Mouse (Mus musculus): ENCODE measurements around the gene Carmil2.

Gene Carmil2

GRCm38 (mm10) chr8:105685796-105686308 is at the start of gene Carmil2:
Gene Carmil2, plus strand, starts transcription at chr8:105686274.
- no peak for DNase-seq (ENCODE audit: low spot score in 2 of 2)

GRCm38 (mm10) chr8:105636963-105637510 is 49.0 kb upstream of the Carmil2 start, which contains the start of gene Agrp:
Gene Agrp, minus strand, starts transcription at chr8:105637393.
- DNase-seq (ENCODE audit: low spot score in 2 of 2), result peak in 1 of 2 experiments; percentile 45

GRCm38 (mm10) chr8:105637601-105638041 is 48.5 kb upstream of the Carmil2 start:
- no peak for DNase-seq (ENCODE audit: low spot score in 2 of 2)

- no peak for DNase-seq (ENCODE audit: low spot score in 2 of 2)
Measured at GRCm38 (mm10) chr8:105638510-105638909, 47.6 kb upstream of the Carmil2 start.

- DNase-seq (ENCODE audit: low spot score in 2 of 2), result no peak
Measured at GRCm38 (mm10) chr8:105639835-105640234, 46.2 kb upstream of the Carmil2 start.

- DNase-seq (ENCODE audit: low spot score in 2 of 2), result no peak
Measured at GRCm38 (mm10) chr8:105640511-105640910, 45.6 kb upstream of the Carmil2 start.

- no peak for DNase-seq (ENCODE audit: low spot score in 2 of 2)
Measured at GRCm38 (mm10) chr8:105645205-105645604, 40.9 kb upstream of the Carmil2 start.

- no peak for DNase-seq (ENCODE audit: low spot score in 2 of 2)
Measured at GRCm38 (mm10) chr8:105648929-105649328, 37.1 kb upstream of the Carmil2 start.

GRCm38 (mm10) chr8:105657641-105658040 is 28.4 kb upstream of the Carmil2 start:
- DNase-seq (ENCODE audit: low spot score in 2 of 2), result no peak

GRCm38 (mm10) chr8:105661167-105661566 is 24.9 kb upstream of the Carmil2 start:
- DNase-seq (ENCODE audit: low spot score in 2 of 2), result no peak

- no peak for DNase-seq (ENCODE audit: low spot score in 2 of 2)
Measured at GRCm38 (mm10) chr8:105677891-105678290, 8.2 kb upstream of the Carmil2 start.

GRCm38 (mm10) chr8:105685325-105685724 is 749 bp upstream of the Carmil2 start:
- no peak for DNase-seq (ENCODE audit: low spot score in 2 of 2)

- DNase-seq (ENCODE audit: low spot score in 2 of 2), result no peak
Measured at GRCm38 (mm10) chr8:105686551-105686950, 477 bp downstream of the Carmil2 start.

- no peak for DNase-seq (ENCODE audit: low spot score in 2 of 2)
Measured at GRCm38 (mm10) chr8:105687512-105687911, 1.4 kb downstream of the Carmil2 start.

- no peak for DNase-seq (ENCODE audit: low spot score in 2 of 2)
Measured at GRCm38 (mm10) chr8:105688242-105688752, 2.2 kb downstream of the Carmil2 start.

GRCm38 (mm10) chr8:105689256-105689982 is 3.3 kb downstream of the Carmil2 start:
- DNase-seq (ENCODE audit: low spot score in 2 of 2), result no peak

- DNase-seq (ENCODE audit: low spot score in 2 of 2), result no peak
Measured at GRCm38 (mm10) chr8:105689983-105690360, 3.9 kb downstream of the Carmil2 start.

GRCm38 (mm10) chr8:105690978-105691377 is 4.9 kb downstream of the Carmil2 start:
- DNase-seq (ENCODE audit: low spot score in 2 of 2), result no peak

- DNase-seq (ENCODE audit: low spot score in 2 of 2), result no peak
Measured at GRCm38 (mm10) chr8:105692449-105693182, 6.5 kb downstream of the Carmil2 start.

GRCm38 (mm10) chr8:105693648-105694047 is 7.6 kb downstream of the Carmil2 start:
- DNase-seq (ENCODE audit: low spot score in 2 of 2), result peak in 1 of 2 experiments; percentile 64

- no peak for DNase-seq (ENCODE audit: low spot score in 2 of 2)
Measured at GRCm38 (mm10) chr8:105694051-105694799, 8.2 kb downstream of the Carmil2 start.
